Comparison of ENCODE assay signal across 8 mouse cellular contexts in the genomic region with DNA sequence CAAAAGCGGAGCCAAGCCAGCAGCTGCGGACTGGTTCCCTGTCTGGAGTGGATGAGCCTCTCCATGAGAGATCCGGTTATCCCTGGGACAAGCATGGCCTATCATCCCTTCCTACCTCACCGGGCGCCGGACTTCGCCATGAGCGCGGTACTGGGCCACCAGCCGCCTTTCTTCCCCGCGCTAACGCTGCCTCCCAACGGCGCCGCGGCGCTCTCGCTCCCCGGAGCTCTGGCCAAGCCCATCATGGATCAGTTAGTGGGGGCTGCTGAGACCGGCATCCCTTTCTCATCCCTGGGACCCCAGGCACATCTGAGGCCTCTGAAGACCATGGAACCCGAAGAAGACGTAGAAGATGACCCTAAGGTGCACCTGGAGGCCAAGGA. TPM values are rescaled to one million over a fixed set of nuclear protein-coding genes. Genes with fewer than 3 reads are reported as not detected.
DNase-seq lines count a peak whose midpoint lies in the region; ATAC-seq lines count a peak whose summit lies in the region.

No protein-coding gene starts in this region.

- peaks cover 30% of the 10 kb centered on the region for H3K27me3 ChIP-seq in embryonic facial prominence, embryonic 15.5 days
- H3K27me3 ChIP-seq in intestine, embryonic 14.5 days (replicated peaks; ENCODE audit: control insufficient read depth, insufficient read depth, low read length) = peaks cover 20% of the 10 kb centered on the region
- peaks cover 97% of the 10 kb centered on the region for H3K27me3 ChIP-seq in midbrain, embryonic 13.5 days

- peak overlapping the region; percentile 89 for H3K9ac ChIP-seq in embryonic facial prominence, embryonic 15.5 days
- H3K9ac ChIP-seq in intestine, embryonic 14.5 days (ENCODE audit: low read length) = peak overlapping the region; percentile 89
- no peak overlapping the region for H3K9ac ChIP-seq in midbrain, embryonic 13.5 days (replicated peaks)

- no peak for ATAC-seq in embryonic facial prominence, embryonic 15.5 days (ENCODE audit: insufficient number of reproducible peaks, low FRiP score, low TSS enrichment, low read depth)
- no peak for ATAC-seq in intestine, embryonic 14.5 days (replicated peaks; ENCODE audit: low FRiP score, low TSS enrichment, low read depth)
- no peak for ATAC-seq in midbrain, embryonic 13.5 days
- no peak for ATAC-seq in erythroid progenitor cell, adult 5-6 weeks (replicated peaks; ENCODE audit: low FRiP score, poor library complexity, severe bottlenecking)

- H3K36me3 ChIP-seq in embryonic facial prominence, embryonic 15.5 days = no peaks in the 10 kb centered on the region
- H3K36me3 ChIP-seq in intestine, embryonic 14.5 days (ENCODE audit: control insufficient read depth, insufficient read depth, low read length) = peaks cover 18% of the 10 kb centered on the region
- H3K36me3 ChIP-seq in midbrain, embryonic 13.5 days = no peaks in the 10 kb centered on the region

- DNase-seq in retina, embryonic 14.5 days (ENCODE audit: low spot score) = peak; percentile 68
- no peak for DNase-seq in retina, postnatal 1 day
- no peak for DNase-seq in intestine, embryonic 14.5 days (ENCODE audit: low spot score)
- DNase-seq in right cerebral cortex, postnatal 36 days (ENCODE audit: low spot score in 2 of 2) = no peak
- no peak for DNase-seq in right cerebral cortex, postnatal 4 days

- H3K4me3 ChIP-seq in embryonic facial prominence, embryonic 15.5 days (replicated peaks) = peak overlapping the region; percentile 64
- peak overlapping the region; percentile 83 for H3K4me3 ChIP-seq in intestine, embryonic 14.5 days (ENCODE audit: low read depth, low read length)
- peak overlapping the region; percentile 33 for H3K4me3 ChIP-seq in midbrain, embryonic 13.5 days (replicated peaks)

- H3K4me1 ChIP-seq in embryonic facial prominence, embryonic 15.5 days = peaks cover 33% of the 10 kb centered on the region
- peaks cover 42% of the 10 kb centered on the region for H3K4me1 ChIP-seq in intestine, embryonic 14.5 days (replicated peaks; ENCODE audit: control insufficient read depth, insufficient read depth, low read length)
- peaks cover 18% of the 10 kb centered on the region for H3K4me1 ChIP-seq in midbrain, embryonic 13.5 days (replicated peaks)

- under 1% methylated on average over 23 of the region's 23 CpGs for WGBS in embryonic facial prominence, embryonic 15.5 days
- WGBS in intestine, embryonic 14.5 days = under 1% methylated on average over 23 of the region's 23 CpGs
- under 1% methylated on average over 23 of the region's 23 CpGs for WGBS in midbrain, embryonic 13.5 days

- no peaks in the 10 kb centered on the region for H3K9me3 ChIP-seq in embryonic facial prominence, embryonic 15.5 days (replicated peaks)
- H3K9me3 ChIP-seq in intestine, embryonic 14.5 days (ENCODE audit: control insufficient read depth, low read length) = no peaks in the 10 kb centered on the region
- H3K9me3 ChIP-seq in midbrain, embryonic 13.5 days = no peaks in the 10 kb centered on the region

- H3K4me2 ChIP-seq in embryonic facial prominence, embryonic 15.5 days (replicated peaks) = peak overlapping the region; percentile 78
- H3K4me2 ChIP-seq in intestine, embryonic 14.5 days (ENCODE audit: low read length) = peak overlapping the region; percentile 84
- H3K4me2 ChIP-seq in midbrain, embryonic 13.5 days (replicated peaks) = no peak overlapping the region

- peak overlapping the region; percentile 99 for H3K27ac ChIP-seq in embryonic facial prominence, embryonic 15.5 days (replicated peaks)
- H3K27ac ChIP-seq in intestine, embryonic 14.5 days (ENCODE audit: low read depth) = peak overlapping the region; percentile 99
- H3K27ac ChIP-seq in midbrain, embryonic 13.5 days = no peak overlapping the region

RNA-seq across cellular contexts. Expression of a gene that starts 1.5 kb away (rescaled TPM):
- 38.8 and 42.1 TPM in 2 replicates for polyA plus RNA-seq in embryonic facial prominence, embryonic 15.5 days (2015; fragmentation: Nextera tagmentation; extraction: Ambion mirVana)
- 44.1 and 45.5 TPM in 2 replicates for polyA plus RNA-seq in intestine, embryonic 14.5 days (2014; fragmentation: Nextera tagmentation; extraction: Ambion mirVana)
- 1.6 and 2.3 TPM in 2 replicates for polyA plus RNA-seq in midbrain, embryonic 13.5 days (2015; fragmentation: Nextera tagmentation; extraction: Ambion mirVana)
- total RNA-seq in erythroid progenitor cell, adult 5-6 weeks (2015; ENCODE audit: low replicate concordance) = not detected in 2 replicates
- not detected in 2 replicates for total RNA-seq in erythroid progenitor cell, adult 5-6 weeks (2017; ENCODE audit: low replicate concordance)

Comparison
In these comparisons a context has a peak if more than half of its experiments do, and no peak if none do; other contexts are left out.
1. H3K4me3 ChIP-seq: peak in every context shown above with its lines; median percentile 83 in intestine, embryonic 14.5 days; 64 in embryonic facial prominence, embryonic 15.5 days; 33 in midbrain, embryonic 13.5 days.
2. RNA of a gene that starts 1.5 kb away (polyA plus RNA-seq): 44.1 to 45.5 TPM in intestine, embryonic 14.5 days and 38.8 to 42.1 TPM in embryonic facial prominence, embryonic 15.5 days; 1.6 to 2.3 TPM in midbrain, embryonic 13.5 days; every median in the first group is over 10 times any median in the second.